Mouse (Mus musculus) thymus, postnatal 0 days (tissue): Measurements from ENCODE around the gene Rps28. TPM values are rescaled to one million over a fixed set of nuclear protein-coding genes. Genes with fewer than 3 reads are reported as not detected.

Experiments
- DNase-seq: peaks from one replicate; pipeline ENCODE4 v3.0.0-alpha.2; 2015; ENCODE audit warnings: low spot score
- polyA plus RNA-seq: library from polyadenylated mRNA; unstranded; fragments of >200 nt; fragmentation: Nextera tagmentation; extraction: Ambion mirVana; gene quantifications from 2 replicates; pipeline ENCODE4 v1.2.1, GENCODE M21; 2015

The Rps28 gene
- polyA plus RNA-seq, 1 experiment from 2014 or later: 1,544 TPM

- DNase-seq: no peak
Measured at GRCm38 (mm10) chr17:33773871-33774572, 50.3 kb downstream of the Rps28 start.

GRCm38 (mm10) chr17:33773426-33773825 is 50.9 kb downstream of the Rps28 start:
- no peak for DNase-seq

- DNase-seq: no peak
Measured at GRCm38 (mm10) chr17:33771617-33772016, 52.7 kb downstream of the Rps28 start.

Other genes starting within 250 kb of the Rps28 start
- 40.3 and 42.6 TPM in 2 replicates for gene Zfp414, start 195.5 kb downstream of the Rps28 start, polyA plus RNA-seq
- gene Pram1, start 186.5 kb downstream of the Rps28 start, polyA plus RNA-seq: 0.48 and 0.60 TPM in 2 replicates
- 317 and 345 TPM in 2 replicates for gene Hnrnpm, start 137.7 kb downstream of the Rps28 start, polyA plus RNA-seq
- 83.3 and 90.7 TPM in 2 replicates for gene March2, start 105.9 kb downstream of the Rps28 start, polyA plus RNA-seq
- 214 and 227 TPM in 2 replicates for gene Rab11b, start 64.0 kb downstream of the Rps28 start, polyA plus RNA-seq
- 28.7 and 36.7 TPM in 2 replicates for gene Angptl4, start 42.7 kb downstream of the Rps28 start, polyA plus RNA-seq
- 19.1 and 22.0 TPM in 2 replicates for gene Kank3, start 14.0 kb downstream of the Rps28 start, polyA plus RNA-seq
- gene Ndufa7, start within 50 bp of the Rps28 start, polyA plus RNA-seq: 464 TPM in 2 replicates
- gene Cd320, start 18.5 kb upstream of the Rps28 start, polyA plus RNA-seq: 35.1 and 35.2 TPM in 2 replicates
- gene Gm7029, start 49.3 kb upstream of the Rps28 start, polyA plus RNA-seq: not detected in 2 replicates
- 5.9 and 6.8 TPM in 2 replicates for gene Kifc1, start 66.1 kb upstream of the Rps28 start, polyA plus RNA-seq
- gene Platr17, start 80.6 kb upstream of the Rps28 start, polyA plus RNA-seq: 1.6 and 1.9 TPM in 2 replicates
- gene Daxx, start 84.9 kb upstream of the Rps28 start, polyA plus RNA-seq: 62.9 and 67.8 TPM in 2 replicates
- 131 and 140 TPM in 2 replicates for gene Tapbp, start 91.3 kb upstream of the Rps28 start, polyA plus RNA-seq
- 13.8 and 14.9 TPM in 2 replicates for gene Zbtb22, start 91.3 kb upstream of the Rps28 start, polyA plus RNA-seq
- gene Rgl2, start 105.0 kb upstream of the Rps28 start, polyA plus RNA-seq: 37.5 and 42.3 TPM in 2 replicates
- 218 and 225 TPM in 2 replicates for gene Pfdn6, start 115.8 kb upstream of the Rps28 start, polyA plus RNA-seq
- 20.6 and 25.5 TPM in 2 replicates for gene Wdr46, start 116.1 kb upstream of the Rps28 start, polyA plus RNA-seq
- 13.3 and 15.8 TPM in 2 replicates for gene B3galt4, start 126.9 kb upstream of the Rps28 start, polyA plus RNA-seq
- gene Vps52, start 131.2 kb upstream of the Rps28 start, polyA plus RNA-seq: 43.6 and 46.1 TPM in 2 replicates
- 2,265 and 2,338 TPM in 2 replicates for gene Rps18, start 131.4 kb upstream of the Rps28 start, polyA plus RNA-seq
- 528 and 569 TPM in 2 replicates for gene H2-K1, start 175.8 kb upstream of the Rps28 start, polyA plus RNA-seq
- gene Ring1, start 200.1 kb upstream of the Rps28 start, polyA plus RNA-seq: 14.5 and 20.9 TPM in 2 replicates
- 77.4 and 82.2 TPM in 2 replicates for gene H2-Ke6, start 203.5 kb upstream of the Rps28 start, polyA plus RNA-seq
- 90.5 and 96.5 TPM in 2 replicates for gene Slc39a7, start 207.1 kb upstream of the Rps28 start, polyA plus RNA-seq
- 47.1 and 48.9 TPM in 2 replicates for gene Rxrb, start 207.2 kb upstream of the Rps28 start, polyA plus RNA-seq
- gene Col11a2, start 214.9 kb upstream of the Rps28 start, polyA plus RNA-seq: 1.1 and 1.5 TPM in 2 replicates